Mouse (Mus musculus): ENCODE measurements at regions not wholly inside any gene's neighbourhood (a gene's known extent, or its start where the extent isn't known, plus 50 kb on each side); places are given as distances from the start of the nearest gene placed in this dataset.

- DNase-seq (ENCODE audit: low spot score in 2 of 2) = peak; percentile 39 to 50
Measured at GRCm38 (mm10) chr7:110715545-110715944, 52.5 kb upstream of the Ampd3 start.

GRCm38 (mm10) chr7:110717104-110717503, 50.9 kb upstream of the Ampd3 start:
- DNase-seq (ENCODE audit: low spot score in 2 of 2) = no peak

All from layer of hippocampus, adult 8-10 months (tissue).